Mouse (Mus musculus): ENCODE results near the gene Tst.

Gene Tst

DNA sequence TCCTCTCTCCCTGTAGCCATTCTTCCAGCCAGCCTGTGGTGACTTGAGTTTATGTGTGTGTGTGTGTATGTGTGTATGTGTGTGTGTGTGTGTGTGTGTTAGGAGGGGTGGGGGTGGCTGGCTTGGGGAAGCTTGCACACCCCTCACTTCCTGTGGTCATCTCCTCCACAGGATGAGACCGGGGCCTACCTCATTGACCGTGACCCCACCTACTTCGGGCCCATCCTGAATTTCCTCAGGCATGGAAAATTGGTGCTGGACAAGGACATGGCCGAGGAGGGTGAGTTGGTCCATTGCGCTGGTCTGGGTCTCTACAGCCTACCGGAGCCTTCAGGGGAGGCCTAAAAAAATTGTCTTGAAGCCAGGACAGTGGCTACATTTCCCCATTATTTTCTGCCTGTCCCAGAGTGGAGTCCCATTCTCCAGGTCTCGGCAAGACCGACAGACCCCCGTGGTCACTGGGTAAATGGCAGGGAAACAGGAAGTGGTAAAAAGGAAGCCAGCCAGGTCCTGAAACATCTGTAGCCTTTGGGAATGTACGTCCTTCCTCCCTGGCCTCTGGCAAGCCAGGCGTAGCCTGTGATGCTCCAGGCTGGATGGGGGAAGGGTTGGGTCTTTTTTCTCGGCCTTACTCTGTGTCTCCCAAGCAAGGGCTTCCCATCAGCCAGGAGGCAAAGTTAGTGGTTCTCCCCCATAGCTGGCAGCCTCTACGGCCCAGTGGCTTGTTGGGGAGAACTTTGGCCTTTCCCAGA is 24.3 kb upstream of the Tst start:
- no peak for DNase-seq (ENCODE audit: low spot score)

DNA sequence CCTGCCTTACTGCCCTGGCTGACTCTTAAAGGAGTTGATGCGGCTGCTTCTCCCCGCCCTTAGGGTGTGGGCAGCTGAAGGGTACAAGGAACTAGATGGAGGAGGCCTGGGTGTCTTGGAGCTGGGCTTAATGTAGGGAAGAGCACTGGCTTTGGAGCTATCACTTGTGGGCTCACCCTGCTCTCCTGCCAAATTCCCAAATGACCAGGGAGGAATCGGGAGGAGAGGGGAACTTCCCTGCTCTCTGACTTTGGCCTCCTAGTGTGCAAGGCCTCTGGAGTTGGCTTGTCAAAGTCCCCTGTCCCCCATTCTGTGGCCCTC is 23.4 kb upstream of the Tst start:
- no peak for DNase-seq (ENCODE audit: low spot score)

DNA sequence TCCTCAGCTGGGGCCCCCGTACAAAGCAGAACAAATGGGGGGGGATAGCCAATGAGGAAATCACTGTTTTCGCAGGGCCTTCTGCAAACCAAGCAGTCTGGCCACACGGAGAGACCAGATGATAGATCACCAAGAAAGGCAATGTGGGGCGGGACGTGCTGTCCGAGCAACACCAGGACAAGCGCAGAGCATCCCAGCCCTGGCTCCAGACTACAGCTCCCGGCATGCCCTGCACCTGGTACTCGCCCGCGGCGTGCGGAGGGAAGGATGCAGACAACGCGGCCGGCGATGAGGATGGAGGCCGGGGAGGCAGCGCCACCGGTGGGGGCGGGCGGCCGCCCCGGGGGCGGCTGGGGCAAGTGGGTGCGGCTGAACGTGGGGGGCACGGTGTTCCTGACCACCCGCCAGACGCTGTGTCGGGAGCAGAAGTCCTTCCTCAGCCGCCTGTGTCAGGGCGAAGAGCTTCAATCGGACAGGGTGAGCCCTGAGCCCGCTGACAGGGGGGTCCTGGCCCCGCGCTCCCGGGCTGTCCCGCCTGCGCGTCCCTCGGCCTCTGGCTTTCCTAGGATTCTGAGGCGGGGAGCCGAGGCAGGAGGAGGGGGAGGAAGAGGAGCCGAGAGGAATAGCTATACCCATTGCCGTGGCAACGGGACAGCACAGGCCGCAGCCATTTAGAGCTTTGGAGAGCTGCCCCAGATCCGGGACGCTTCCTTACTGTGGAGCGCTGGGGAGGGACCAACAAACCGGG is 22.9 kb upstream of the Tst start, which contains the start of gene Kctd17:
Kctd17 (plus strand) TSS at position 174 of the 748 bp plus-strand sequence.
- peak; percentile 90 for DNase-seq (ENCODE audit: low spot score)

DNA sequence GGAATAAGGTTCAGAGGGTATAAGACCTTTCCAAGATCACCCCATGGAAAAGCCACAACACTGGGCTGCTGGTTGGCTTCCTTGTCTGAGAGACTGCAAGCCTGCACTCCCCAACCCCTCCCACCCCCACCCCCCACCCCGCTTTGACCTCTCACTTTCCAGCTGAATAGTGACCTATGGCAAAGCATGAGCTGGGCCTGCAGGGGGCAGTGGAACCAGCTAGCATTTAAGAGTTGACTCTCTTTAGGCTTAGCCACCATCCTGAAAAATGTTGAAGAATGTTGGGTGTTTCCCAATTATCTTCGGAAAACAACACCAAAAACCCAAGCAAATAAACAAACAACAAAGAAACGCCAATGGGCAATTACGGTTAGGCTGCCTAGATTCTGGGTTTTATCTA is 19.5 kb upstream of the Tst start:
- no peak for DNase-seq (ENCODE audit: low spot score)

DNA sequence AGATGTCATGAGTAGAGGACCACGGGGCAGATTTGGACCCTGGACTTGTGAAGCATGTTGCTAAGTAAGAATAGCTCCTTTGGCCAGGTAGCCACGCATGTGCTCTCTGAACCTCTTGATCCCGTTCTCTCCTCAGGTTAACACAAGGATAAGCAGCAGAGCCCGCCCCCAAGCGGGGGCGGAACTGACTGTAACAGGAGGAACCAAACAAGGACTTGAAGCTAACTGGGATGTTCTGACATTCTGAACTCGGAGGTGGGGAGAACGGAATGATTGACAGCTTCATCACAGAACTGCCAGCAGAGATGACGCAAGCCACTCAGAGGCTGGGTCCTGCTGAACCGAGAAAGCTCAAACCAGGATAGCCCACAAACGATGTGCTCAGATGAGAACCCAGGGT is 18.8 kb upstream of the Tst start:
- DNase-seq (ENCODE audit: low spot score): no peak

DNA sequence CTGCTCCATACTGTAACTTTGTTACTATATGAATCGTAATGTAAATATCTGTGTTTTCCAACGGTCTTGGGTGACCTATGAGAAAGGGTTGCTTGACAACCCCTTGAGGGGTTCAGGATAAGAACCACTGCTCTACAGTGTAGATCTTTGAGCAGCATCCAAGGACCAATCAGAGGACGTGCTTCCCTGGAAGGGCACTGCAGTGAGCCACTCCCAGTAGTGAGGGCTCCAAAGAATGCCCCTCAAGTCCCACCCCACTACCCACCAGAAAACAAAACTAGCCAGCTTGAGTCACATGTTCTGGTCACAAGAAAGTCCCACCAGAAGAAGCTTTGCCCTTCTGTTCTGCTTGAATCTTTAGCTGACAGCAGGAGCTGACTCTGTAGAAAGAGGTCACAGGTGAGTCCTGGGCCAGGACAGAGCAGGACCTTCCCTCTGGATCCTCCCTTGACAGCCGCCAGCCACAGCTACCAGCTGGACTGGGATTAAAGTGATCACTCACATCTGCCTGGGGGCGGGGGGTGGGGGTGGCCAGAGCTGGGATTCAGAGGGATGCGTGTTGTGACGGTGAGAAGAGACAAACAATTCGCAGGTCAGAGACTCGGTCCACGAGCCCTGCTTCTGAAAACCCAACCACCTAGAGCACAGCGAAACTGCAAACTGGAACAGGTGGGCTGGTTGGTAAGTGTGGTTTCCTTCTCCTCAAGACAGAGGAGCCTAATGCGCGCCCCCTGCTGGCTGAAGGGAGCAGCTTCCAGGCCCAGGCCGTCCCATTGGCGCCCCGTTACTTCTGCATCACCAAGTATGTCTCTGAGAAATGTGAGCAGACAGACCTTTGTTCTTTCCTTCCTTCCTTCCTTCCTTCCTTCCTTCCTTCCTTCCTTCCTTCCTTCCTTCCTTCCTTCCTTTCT is 16.6 kb upstream of the Tst start:
- peak; percentile 92 for DNase-seq (ENCODE audit: low spot score)

DNA sequence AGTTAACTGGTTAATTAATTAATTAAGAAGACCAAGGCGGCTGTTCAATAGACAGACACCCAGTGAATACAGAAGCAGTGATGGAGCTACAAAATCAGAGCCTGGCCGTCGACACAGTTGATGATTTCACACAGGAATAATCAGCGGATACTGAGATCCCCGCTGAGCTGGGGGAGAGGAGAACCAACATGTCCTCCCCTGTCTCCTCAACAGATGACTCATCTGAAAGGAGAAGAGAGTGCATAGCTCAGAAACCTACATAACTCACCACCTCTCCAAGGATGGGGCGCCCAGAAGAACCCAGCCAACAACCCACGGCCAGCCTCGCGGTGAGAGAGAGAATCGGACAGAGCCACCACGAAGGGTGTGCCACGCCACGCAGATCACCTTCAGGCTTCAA is 14.7 kb upstream of the Tst start:
- no peak for DNase-seq (ENCODE audit: low spot score)

DNA sequence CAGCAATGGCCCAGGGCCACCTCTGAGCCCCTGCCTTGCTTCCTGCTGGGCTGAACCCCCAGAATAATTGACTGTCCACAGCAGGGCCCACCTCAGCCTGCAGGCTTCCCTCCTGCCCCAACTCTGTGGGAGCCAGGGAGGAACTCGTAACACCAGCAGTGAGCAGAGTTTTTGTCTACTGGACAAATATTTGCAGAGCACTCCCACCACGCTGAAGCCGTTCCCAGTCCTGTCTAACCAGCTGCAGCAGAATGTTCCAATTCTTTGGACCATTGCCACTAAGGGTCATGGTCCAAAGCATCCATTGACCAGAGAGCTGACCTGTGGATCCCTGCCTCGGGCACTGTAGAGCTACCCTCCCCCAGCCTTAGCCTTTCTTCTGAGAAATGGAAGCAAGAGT is 11.2 kb upstream of the Tst start:
- DNase-seq (ENCODE audit: low spot score): peak; percentile 31

DNA sequence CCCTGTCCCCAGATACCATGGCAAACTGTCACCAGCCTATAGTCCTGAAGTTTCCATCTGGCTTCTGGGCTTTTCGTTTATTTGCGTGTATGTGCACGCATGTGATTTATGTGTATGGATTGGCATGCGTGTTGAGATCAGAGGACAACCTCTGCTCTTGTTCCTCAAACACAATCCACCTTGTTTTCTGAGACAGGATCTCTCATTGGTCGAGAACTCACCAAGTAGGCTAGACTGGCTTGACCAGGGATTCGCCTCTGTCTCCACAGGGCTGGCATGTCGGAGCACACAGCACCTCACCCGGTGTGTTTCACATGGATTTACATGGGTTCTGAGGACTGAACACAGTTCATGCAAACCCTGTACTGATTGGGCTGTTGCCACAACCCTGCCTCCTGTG is 8.4 kb upstream of the Tst start:
- DNase-seq (ENCODE audit: low spot score): no peak

DNA sequence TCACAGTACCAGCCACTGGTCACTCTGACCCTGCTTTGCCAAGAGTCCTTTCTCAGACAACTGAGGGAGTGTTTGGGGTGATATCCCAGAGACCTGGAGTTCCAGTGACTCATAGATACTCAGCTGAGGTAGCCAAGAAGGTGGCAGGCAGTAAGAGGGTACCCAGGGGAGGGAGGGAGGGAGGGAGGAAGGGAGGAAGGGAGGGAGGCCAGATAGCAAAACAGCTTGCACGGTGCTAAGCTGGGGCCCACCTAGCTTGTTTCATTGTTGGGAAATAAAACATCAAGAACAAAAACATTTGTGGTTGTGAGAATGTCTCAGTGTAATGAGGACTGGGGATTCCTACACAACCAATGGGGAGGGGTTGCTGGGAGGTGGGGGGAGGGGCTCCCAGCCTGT is 8.0 kb upstream of the Tst start:
- DNase-seq (ENCODE audit: low spot score): no peak

DNA sequence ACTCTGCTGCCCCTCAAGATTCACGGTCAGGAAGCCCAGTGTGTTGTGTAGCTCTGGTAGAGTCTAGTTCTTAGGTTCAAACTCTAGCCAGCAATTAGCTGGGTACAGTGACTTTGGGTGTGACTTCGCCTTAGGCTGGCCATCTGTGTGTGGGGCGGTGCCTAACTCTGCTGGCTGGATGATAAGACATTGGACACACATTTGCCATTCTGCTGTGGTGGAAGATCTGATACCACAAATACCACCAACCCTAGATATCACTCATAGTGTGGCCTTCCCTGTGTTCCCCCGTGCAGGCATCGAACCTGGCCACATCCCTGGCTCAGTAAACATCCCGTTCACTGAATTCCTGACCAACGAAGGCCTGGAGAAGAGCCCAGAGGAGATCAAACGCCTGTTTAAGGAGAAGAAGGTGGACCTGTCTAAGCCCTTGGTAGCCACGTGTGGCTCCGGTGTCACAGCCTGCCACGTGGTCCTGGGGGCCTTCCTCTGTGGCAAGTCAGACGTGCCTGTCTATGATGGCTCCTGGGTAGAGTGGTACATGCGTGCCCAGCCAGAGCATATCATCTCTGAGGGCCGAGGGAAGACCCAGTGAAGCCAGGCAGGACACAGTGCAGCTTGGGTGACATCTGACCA is 7.5 kb upstream of the Tst start:
- DNase-seq (ENCODE audit: low spot score): no peak

DNA sequence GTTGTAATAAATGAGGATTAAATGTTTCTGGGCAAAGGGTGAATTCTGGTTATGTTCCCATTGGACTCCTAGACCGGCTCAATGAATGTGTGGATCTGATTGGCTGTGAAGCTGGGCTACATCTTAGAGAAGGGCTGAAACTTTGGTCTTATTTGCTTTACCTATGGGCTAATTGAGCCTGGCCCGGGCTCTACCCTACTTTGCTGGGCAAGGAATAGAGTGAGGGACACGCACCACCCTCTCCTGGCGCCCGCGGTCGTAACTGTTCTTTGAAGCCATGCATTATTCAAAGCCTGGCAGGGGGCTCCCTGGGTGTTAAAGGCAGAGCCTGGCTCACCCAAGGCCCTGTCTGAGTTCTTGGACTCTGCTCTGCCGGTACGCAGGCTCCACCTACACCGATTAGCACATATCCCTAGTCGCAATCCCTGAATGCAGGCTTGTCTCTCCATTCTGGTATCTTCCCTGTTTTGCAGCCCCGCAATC is 3.9 kb upstream of the Tst start:
- no peak for DNase-seq (ENCODE audit: low spot score)

DNA sequence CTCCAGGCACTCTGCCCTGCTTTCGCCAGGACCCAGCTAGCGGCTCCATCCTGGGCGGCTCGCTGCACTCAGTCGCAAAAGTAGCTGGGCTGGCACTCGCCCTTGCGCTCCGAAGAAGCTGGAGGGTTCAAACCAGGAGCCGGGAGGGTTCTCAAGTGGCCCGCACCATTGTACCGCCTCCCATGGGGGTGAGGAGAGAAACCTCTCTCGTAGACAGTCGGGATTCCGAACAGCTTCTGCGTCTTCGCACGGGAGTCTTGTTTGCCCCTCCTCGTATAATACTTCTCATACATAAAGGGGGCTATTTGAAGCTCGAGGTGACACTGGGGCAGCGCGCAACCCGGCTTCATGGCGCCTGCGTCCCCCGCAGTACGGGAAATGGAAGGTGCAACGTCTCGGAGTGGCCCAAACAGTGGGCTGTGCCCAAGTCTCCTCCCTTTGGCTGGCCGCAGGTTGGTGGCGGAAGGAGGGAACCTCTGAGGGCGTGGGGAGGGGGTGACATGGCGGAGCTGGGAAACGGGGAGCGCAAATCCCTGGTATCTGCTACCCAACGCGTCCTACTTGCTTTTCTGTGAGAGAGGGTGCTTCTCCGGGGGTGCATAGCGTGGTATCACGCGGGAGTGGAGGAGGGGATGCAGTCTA is 707 bp upstream of the Tst start, which contains the start of gene Mpst:
Mpst (plus strand) TSS at position 124 of the 642 bp plus-strand sequence.
- peak; percentile 92 for DNase-seq (ENCODE audit: low spot score)

DNA sequence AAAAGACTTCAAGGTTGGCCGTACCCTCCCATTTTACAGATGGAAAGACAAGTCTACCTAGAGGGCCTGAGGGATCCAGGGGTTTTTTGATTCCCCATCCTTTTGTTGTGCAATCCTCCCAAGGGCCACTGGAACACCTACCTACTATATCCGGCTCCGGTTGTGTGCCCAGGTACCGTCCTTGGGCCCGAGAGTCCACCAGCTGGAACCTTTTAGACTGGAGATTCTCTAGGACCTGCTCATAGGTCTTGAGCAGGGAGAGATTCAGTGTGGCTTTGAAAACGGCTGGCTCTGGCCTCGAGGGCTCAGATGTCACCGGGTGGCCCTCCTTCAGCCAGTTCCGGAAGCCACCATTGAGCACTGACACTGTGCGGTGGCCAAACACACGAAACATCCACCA is 609 bp downstream of the Tst start:
- no peak for DNase-seq (ENCODE audit: low spot score)

DNA sequence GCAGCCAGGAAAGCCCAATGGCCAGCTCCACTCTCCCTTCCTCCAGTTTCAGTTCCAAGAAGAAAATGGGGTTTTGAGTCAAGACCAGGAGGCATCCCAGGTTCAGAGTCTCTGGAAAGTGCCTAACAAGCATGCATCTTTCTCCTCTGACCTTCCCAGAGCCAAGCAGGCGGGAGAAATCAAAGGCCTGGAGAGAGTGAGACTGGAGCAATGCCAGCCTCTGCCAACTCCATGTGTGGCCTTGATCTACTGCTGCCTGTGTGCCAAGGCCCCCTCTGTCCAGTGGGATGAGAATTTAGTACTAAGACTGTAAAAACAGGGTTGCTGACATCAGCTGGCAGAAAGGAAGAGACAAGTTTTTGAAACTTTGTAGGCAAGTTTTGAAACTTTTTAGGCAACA is 1.8 kb downstream of the Tst start:
- no peak for DNase-seq (ENCODE audit: low spot score)

DNA sequence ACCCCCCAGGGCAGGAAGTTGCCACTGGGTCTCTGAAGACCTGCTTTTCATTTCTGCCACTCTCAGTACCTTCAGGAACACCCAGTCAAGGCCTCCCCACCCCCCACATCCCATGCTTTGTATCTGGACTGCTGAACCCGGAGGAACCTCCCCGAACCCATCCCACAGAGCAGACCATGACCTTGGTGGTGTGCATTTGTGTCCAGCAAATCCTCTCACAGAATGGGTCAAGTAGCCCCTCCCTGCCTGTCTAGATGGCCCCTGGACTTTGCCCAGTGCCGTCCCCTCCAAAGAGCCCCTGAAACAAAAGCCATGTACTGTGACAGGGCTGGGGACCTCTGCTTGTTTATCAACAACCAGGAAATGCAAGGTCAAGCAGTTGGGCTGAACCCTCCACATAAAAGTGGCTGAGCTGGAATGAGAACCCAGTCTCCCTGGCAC is 2.4 kb downstream of the Tst start:
- no peak for DNase-seq (ENCODE audit: low spot score)

DNA sequence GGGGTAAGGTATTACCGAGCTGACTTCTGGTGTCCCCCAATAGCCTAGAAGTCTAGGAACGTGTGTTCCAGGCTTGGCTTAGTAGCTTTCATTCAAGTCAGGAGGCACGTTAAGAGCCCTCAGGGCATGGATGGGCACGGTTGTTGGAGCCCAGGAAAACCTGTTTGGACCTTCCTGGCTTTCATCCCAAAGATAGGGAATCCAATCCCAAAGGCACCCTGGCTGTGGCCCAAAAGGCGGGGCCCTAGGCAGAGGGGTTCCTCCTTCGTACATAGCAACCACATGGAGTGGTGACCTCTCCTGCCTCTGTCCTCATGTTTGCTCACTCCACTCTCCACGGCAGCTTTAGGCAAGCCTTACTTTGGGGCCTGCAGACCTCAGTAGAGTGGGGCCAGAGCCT is 3.3 kb downstream of the Tst start:
- no peak for DNase-seq (ENCODE audit: low spot score)

DNA sequence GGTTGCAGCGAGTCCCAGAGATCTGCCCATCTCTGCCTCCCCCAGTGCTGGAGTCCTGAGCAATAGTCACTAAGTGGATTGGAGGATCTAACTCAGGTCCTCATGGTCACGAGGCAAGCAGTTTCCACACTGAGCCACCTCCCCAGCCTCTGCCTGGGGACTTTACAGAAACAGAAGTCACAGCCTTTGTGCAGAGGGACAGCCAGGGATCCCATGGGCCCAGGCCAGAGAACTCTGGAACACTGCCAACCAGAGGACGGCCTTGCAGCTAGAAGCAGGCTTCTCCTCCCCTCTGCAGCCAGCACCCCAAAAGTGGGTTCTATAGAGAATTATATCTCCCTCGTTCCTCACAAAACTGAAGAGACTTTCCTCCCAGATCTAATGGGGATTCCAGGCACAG is 3.8 kb downstream of the Tst start:
- no peak for DNase-seq (ENCODE audit: low spot score)

DNA sequence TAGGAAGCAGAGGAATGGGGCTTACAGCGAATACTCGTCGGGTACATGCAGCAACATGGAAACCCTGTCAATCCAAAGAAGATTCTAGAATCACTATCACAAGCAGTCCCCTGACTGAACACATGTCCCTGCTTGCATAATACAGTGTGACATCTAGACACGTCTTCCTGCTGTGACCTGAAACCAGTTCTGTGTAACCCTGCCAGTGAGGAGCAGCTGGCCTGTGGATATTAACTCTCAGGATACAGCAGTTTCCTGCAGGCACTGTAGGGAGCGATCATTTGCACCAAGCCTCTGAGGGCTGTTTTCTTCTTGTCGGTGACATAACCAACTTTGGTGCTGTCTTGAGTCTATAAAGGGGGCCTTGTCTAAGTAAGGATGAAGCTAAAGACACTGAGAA is 4.4 kb downstream of the Tst start:
- no peak for DNase-seq (ENCODE audit: low spot score)

DNA sequence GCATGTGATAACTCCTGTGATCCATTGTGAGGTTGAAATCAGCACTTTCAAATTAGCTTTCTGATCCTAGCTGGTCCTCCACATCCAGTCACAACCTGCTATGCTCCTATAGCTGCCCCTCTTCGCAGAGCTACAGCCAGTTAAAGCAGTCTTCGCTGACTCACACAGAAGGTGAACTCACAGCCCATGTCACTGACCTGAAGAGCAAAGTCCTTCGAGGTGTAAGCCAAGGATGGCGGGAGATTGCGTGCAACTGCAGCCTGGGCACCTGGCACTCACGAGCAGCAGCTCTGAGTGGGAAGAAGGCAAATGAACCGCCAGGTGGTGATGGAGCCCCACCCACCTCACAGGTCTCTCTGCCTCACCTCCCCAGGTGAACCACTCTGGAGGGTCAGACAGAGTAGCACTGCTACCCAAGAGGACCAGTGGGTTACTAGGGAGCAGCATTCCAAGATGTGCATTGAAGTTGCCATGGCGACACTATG is 10.2 kb downstream of the Tst start, which contains the start of gene Tex33:
Tex33 (minus strand) TSS at position 435 of the 485 bp plus-strand sequence.
- no peak for DNase-seq (ENCODE audit: low spot score)

DNA sequence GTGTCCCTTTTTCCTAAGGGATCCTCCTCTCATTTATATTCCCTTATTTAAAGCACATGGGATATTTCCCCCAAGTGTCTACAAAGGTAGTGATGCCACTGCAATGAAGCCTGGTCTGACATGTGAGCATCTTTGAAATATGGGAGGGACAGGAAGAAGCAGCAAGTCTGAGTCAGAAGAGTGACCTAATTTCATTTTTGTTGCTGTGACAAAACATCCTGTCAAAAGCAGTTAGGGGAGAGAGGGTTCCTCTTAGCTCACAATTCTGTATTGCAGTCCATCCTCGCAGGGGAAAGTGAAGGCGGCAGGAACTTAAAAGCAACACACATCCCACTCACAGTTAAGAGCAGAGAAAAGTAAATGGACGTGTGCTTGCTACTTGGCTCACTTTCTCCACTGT is 14.9 kb downstream of the Tst start:
- DNase-seq (ENCODE audit: low spot score): no peak
